Mouse (Mus musculus) neural tube, embryonic 13.5 days (tissue): ENCODE data around the gene Sptbn1. TPM values are rescaled to one million over a fixed set of nuclear protein-coding genes. Genes with fewer than 3 reads are reported as not detected.

Source experiments
- ATAC-seq: fragments of 200-750 bp; cut with Nextera tagmentation; 2 replicates; pipeline ENCODE4 v1.8.0; 2017; ENCODE audit warnings: low read depth, mild to moderate bottlenecking, moderate TSS enrichment, moderate library complexity
- H3K27ac ChIP-seq: fragments of 300-500 bp; sonication (generic); replicated peaks from 2 replicates; pipeline ENCODE4 v1.5.1; 2015; ENCODE audit warnings: moderate library complexity, mild to moderate bottlenecking, inconsistent platforms
- H3K27me3 ChIP-seq: fragments of 300-500 bp; sonication (generic); 2 replicates; pipeline ENCODE4 v1.6.1; 2015; ENCODE audit warnings: mild to moderate bottlenecking, inconsistent platforms
- H3K36me3 ChIP-seq: fragments of 300-500 bp; sonication (generic); 2 replicates; pipeline ENCODE4 v1.6.1; 2015; ENCODE audit warnings: mild to moderate bottlenecking, inconsistent platforms
- H3K4me1 ChIP-seq: fragments of 300-500 bp; sonication (generic); replicated peaks from 2 replicates; pipeline ENCODE4 v1.6.1; 2015; ENCODE audit warnings: inconsistent platforms
- H3K4me2 ChIP-seq: fragments of 300-500 bp; sonication (generic); 2 replicates; pipeline ENCODE4 v1.6.1; 2015; ENCODE audit warnings: inconsistent platforms, mild to moderate bottlenecking, moderate library complexity
- H3K4me3 ChIP-seq: fragments of 300-500 bp; sonication (generic); 2 replicates; pipeline ENCODE4 v1.5.1; 2015; ENCODE audit warnings: mild to moderate bottlenecking, inconsistent platforms
- H3K9ac ChIP-seq: fragments of 300-500 bp; sonication (generic); 2 replicates; pipeline ENCODE4 v1.6.1; 2015; ENCODE audit warnings: moderate library complexity, mild to moderate bottlenecking, inconsistent platforms
- H3K9me3 ChIP-seq: fragments of 300-500 bp; sonication (generic); 2 replicates; pipeline ENCODE4 v1.6.1; 2016; ENCODE audit warnings: inconsistent platforms
- WGBS: fragments of 180-500 bp; shearing (Covaris S2); methylation state at CpG from one replicate; pipeline ENCODE4 v1.1.7; 2015; 5-methylcytosine and 5-hydroxymethylcytosine counted together
- polyA plus RNA-seq: library from polyadenylated mRNA; unstranded; fragments of >200 nt; fragmentation: Nextera tagmentation; extraction: Ambion mirVana; gene quantifications from 2 replicates; pipeline ENCODE4 v1.2.1, GENCODE M21; 2015

Sptbn1 gene
- polyA plus RNA-seq, 1 experiment from 2014 or later, result 183 TPM

- no peak overlapping the region for H3K4me3 ChIP-seq
- peak overlapping the region; percentile 64 for H3K27ac ChIP-seq
- 43% methylated on average over 6 of the region's 6 CpGs for WGBS
Observed at GRCm38 (mm10) chr11:30161173-30161650, 106.8 kb downstream of the Sptbn1 start.

GRCm38 (mm10) chr11:30160625-30161172 is 107.3 kb downstream of the Sptbn1 start:
- no peak overlapping the region for H3K4me3 ChIP-seq
- no peak overlapping the region for H3K4me2 ChIP-seq
- H3K4me1 ChIP-seq, result peaks cover 37% of the 10 kb centered on the region
- H3K27me3 ChIP-seq, result no peaks in the 10 kb centered on the region
- H3K9ac ChIP-seq, result no peak overlapping the region
- ATAC-seq, result no peak
- H3K9me3 ChIP-seq, result no peaks in the 10 kb centered on the region
- peaks cover 22% of the 10 kb centered on the region for H3K36me3 ChIP-seq
- 77% methylated on average over 4 of the region's 4 CpGs for WGBS
- 0 out of 2 replicates have a peak overlapping the region, but pooled peaks have one; percentile 49 for H3K27ac ChIP-seq

More at GRCm38 (mm10) chr11:30161173-30161650, 106.8 kb downstream of the Sptbn1 start:
- H3K9me3 ChIP-seq, result no peaks in the 10 kb centered on the region
- no peaks in the 10 kb centered on the region for H3K27me3 ChIP-seq
- peaks cover 19% of the 10 kb centered on the region for H3K36me3 ChIP-seq
- peaks cover 43% of the 10 kb centered on the region for H3K4me1 ChIP-seq
- no peak overlapping the region for H3K4me2 ChIP-seq
- peak; percentile 65 for ATAC-seq
- no peak overlapping the region for H3K9ac ChIP-seq

- Histone ChIP-seq H3K4me3 (no peak overlapping the region), H3K27me3 (no peaks in the 10 kb centered on the region), H3K9me3 (no peaks in the 10 kb centered on the region), H3K9ac (no peak overlapping the region), H3K36me3 (peaks cover 22% of the 10 kb centered on the region), H3K27ac (no peak overlapping the region), H3K4me2 (no peak overlapping the region), H3K4me1 (peaks cover 31% of the 10 kb centered on the region)
- ATAC-seq, result no peak
- WGBS, result 79% methylated on average over 4 of the region's 4 CpGs
Observed at GRCm38 (mm10) chr11:30159545-30160255, 108.3 kb downstream of the Sptbn1 start.

DNA sequence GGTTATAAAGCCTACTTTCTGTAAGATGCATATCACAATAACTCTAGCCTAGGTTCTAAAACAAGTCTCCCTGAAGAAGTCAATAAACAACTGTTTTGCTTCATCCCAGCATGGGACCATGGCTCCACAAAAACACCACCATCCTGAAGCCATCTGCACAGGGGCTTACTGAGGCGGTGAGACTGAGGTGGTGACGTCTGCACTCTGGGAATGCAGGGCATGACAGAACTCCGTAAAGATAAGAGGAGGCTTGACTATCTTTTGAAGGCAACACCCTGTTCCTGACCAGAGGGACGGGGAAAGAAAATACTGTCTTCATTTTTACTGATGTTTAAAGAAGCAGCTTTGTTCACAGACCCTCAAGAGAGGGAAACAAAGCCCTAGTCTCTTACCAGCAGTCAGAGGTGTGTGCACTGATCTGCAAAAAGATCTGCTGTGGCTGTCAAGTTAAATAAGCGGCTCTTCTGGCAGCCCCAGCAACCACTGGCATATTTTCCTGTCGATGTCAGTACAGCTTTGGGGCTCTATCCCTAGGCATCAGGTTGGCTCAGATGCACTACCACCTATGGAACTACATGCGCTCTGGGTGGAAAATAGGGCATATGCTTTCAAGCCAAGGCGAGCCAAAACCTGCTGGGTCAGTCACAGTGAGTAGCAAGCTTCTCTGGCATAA is 109.8 kb downstream of the Sptbn1 start:
- Histone ChIP-seq H3K4me3 (no peak overlapping the region), H3K4me1 (peaks cover 28% of the 10 kb centered on the region), H3K27ac (no peak overlapping the region), H3K9me3 (no peaks in the 10 kb centered on the region), H3K36me3 (peaks cover 36% of the 10 kb centered on the region), H3K4me2 (no peak overlapping the region), H3K27me3 (no peaks in the 10 kb centered on the region), H3K9ac (no peak overlapping the region)
- no peak for ATAC-seq
- WGBS, result 73% methylated on average over 8 of the region's 8 CpGs

- WGBS, result 81% methylated on average over 2 of the region's 2 CpGs
Observed at GRCm38 (mm10) chr11:30155887-30156286, 112.1 kb downstream of the Sptbn1 start.

GRCm38 (mm10) chr11:30154980-30155379 is 113.0 kb downstream of the Sptbn1 start:
- H3K36me3 ChIP-seq, result peaks cover 65% of the 10 kb centered on the region
- no peak overlapping the region for H3K4me3 ChIP-seq
- no peak overlapping the region for H3K4me2 ChIP-seq
- no peak overlapping the region for H3K9ac ChIP-seq
- H3K27ac ChIP-seq, result no peak overlapping the region
- no peak for ATAC-seq
- peaks cover 13% of the 10 kb centered on the region; the same call in 1 of the 2 replicates for H3K4me1 ChIP-seq
- no peaks in the 10 kb centered on the region for H3K9me3 ChIP-seq
- 93% methylated on average over 2 of the region's 2 CpGs for WGBS
- no peaks in the 10 kb centered on the region for H3K27me3 ChIP-seq

More at GRCm38 (mm10) chr11:30155887-30156286, 112.1 kb downstream of the Sptbn1 start:
- no peak for ATAC-seq
- Histone ChIP-seq H3K36me3 (peaks cover 56% of the 10 kb centered on the region), H3K27ac (no peak overlapping the region), H3K9ac (no peak overlapping the region), H3K27me3 (no peaks in the 10 kb centered on the region), H3K4me1 (peaks cover 14% of the 10 kb centered on the region; the same call in 1 of the 2 replicates), H3K9me3 (no peaks in the 10 kb centered on the region), H3K4me2 (no peak overlapping the region), H3K4me3 (no peak overlapping the region)

DNA sequence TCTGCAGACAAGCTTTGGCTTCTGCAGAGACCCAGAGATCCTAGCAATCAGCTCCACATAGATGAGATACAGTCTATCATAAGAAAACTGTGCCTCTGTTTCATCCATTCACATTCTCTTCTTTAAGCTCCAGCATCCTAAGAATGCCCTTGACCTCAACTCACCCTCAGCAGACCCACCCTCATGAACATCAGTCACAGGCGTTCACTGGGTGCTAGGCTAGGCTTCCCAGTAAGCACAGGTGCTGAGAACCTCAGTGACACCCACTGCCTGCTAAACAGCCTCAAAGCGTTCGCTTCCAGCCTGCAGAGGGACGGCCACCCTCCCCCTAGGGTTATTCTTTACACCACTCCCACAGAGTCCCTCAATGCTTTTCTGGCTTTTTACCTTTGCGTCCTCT is 119.1 kb downstream of the Sptbn1 start:
- H3K4me1 ChIP-seq, result no peaks in the 10 kb centered on the region
- H3K27ac ChIP-seq, result no peak overlapping the region
- H3K4me3 ChIP-seq, result no peak overlapping the region
- 83% methylated on average over 5 of the region's 5 CpGs for WGBS
- H3K9ac ChIP-seq, result no peak overlapping the region
- peaks cover 87% of the 10 kb centered on the region for H3K36me3 ChIP-seq
- H3K27me3 ChIP-seq, result no peaks in the 10 kb centered on the region
- no peaks in the 10 kb centered on the region for H3K9me3 ChIP-seq
- H3K4me2 ChIP-seq, result no peak overlapping the region
- ATAC-seq, result no peak

DNA sequence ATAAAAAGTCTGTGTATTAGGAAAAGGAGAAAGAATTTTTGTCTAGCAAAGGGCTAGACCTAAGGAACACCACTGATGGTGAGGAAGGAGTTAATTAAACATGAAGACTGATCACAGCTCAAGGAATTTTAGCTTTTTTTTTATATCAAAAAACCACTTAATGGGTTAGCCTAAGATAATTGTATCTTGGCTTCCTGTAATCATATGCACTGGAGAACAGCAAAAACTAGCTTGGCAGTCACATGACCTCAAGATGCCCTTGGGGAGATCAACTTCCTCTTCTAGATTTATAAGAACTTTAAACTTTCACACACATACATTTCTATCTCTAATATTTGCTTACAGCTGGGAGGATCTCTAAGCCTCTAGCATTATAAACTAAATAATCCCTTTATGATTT is 119.6 kb downstream of the Sptbn1 start:
- Histone ChIP-seq H3K9ac (no peak overlapping the region), H3K4me2 (no peak overlapping the region), H3K27me3 (no peaks in the 10 kb centered on the region), H3K9me3 (no peaks in the 10 kb centered on the region), H3K4me1 (no peaks in the 10 kb centered on the region), H3K4me3 (no peak overlapping the region), H3K27ac (no peak overlapping the region), H3K36me3 (peaks cover 86% of the 10 kb centered on the region)
- no peak for ATAC-seq

DNA sequence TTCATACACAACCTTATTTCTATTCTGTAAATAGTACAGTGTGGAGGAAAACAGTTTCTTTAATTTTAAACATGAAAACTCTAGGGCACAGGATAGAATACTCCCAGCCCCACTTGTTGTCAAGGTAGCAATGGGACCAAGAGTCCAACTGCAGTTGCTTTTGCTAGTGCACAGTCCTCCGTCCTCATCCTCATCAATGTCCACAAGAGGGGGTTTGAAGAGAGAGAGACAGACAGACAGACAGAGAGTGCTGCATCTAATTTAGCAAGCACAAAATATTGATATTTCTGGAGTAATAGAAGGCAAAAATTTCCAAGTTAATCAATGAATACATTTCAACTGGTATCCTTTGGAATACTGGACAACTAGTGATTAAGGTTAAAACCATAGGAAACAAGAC is 120.1 kb downstream of the Sptbn1 start:
- ATAC-seq, result no peak
- H3K36me3 ChIP-seq, result peaks cover 86% of the 10 kb centered on the region
- no peak overlapping the region for H3K27ac ChIP-seq
- no peak overlapping the region for H3K9ac ChIP-seq
- no peaks in the 10 kb centered on the region for H3K27me3 ChIP-seq
- H3K4me3 ChIP-seq, result no peak overlapping the region
- no peak overlapping the region for H3K4me2 ChIP-seq
- WGBS, result 95% methylated on average over 1 of the region's 1 CpGs
- no peaks in the 10 kb centered on the region for H3K9me3 ChIP-seq
- no peaks in the 10 kb centered on the region for H3K4me1 ChIP-seq

DNA sequence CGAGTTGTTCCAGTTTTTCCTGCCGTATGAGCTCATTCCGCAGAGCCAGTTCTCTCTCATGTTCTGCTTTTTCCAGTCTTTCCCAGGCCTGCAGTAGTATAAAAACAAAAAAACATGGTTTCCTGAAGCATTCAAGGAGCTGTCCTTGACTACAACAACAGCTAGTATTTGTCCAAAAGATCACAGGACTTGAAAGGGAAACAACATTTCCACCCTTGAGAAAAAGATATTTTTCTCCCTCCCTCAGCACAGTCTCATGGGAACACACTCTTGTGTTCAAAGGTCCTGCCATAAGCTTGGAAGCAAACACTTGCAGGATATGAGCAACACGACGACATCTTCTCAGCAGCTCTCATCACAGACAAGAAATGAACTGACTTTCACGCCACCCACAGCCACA is 124.9 kb downstream of the Sptbn1 start:
- peaks cover 94% of the 10 kb centered on the region for H3K36me3 ChIP-seq

GRCm38 (mm10) chr11:30139165-30139826 is 128.7 kb downstream of the Sptbn1 start:
- H3K9me3 ChIP-seq, result no peaks in the 10 kb centered on the region
- H3K36me3 ChIP-seq, result peaks cover 97% of the 10 kb centered on the region
- H3K4me3 ChIP-seq, result no peak overlapping the region
- H3K9ac ChIP-seq, result no peak overlapping the region
- H3K27me3 ChIP-seq, result no peaks in the 10 kb centered on the region
- H3K4me2 ChIP-seq, result no peak overlapping the region
- no peak overlapping the region for H3K27ac ChIP-seq
- no peak for ATAC-seq
- 87% methylated on average over 17 of the region's 17 CpGs for WGBS
- H3K4me1 ChIP-seq, result no peaks in the 10 kb centered on the region

More for the DNA sequence above, 124.9 kb downstream of the Sptbn1 start:
- Histone ChIP-seq H3K9me3 (no peaks in the 10 kb centered on the region), H3K9ac (no peak overlapping the region), H3K4me3 (no peak overlapping the region), H3K27ac (no peak overlapping the region), H3K27me3 (no peaks in the 10 kb centered on the region), H3K4me2 (no peak overlapping the region), H3K4me1 (no peaks in the 10 kb centered on the region)
- ATAC-seq, result no peak
- WGBS, result 89% methylated on average over 6 of the region's 6 CpGs

GRCm38 (mm10) chr11:30137081-30137480 is 130.9 kb downstream of the Sptbn1 start:
- H3K4me1 ChIP-seq, result no peaks in the 10 kb centered on the region
- no peaks in the 10 kb centered on the region for H3K27me3 ChIP-seq
- H3K27ac ChIP-seq, result no peak overlapping the region
- ATAC-seq, result no peak
- WGBS, result 92% methylated on average over 12 of the region's 12 CpGs
- no peak overlapping the region for H3K4me3 ChIP-seq
- no peak overlapping the region for H3K9ac ChIP-seq
- H3K4me2 ChIP-seq, result no peak overlapping the region
- H3K9me3 ChIP-seq, result no peaks in the 10 kb centered on the region
- peaks cover 98% of the 10 kb centered on the region for H3K36me3 ChIP-seq
